8 mouse cellular contexts compared by ENCODE assay signal in genomic region chr7:18679772-18680171, GRCm38 (mm10). TPM values are rescaled to one million over a fixed set of nuclear protein-coding genes. Genes with fewer than 3 reads are reported as not detected.
A peak's percentile ranks its signal among the peaks of the same experiment; 100 is the strongest.
DNase-seq lines count a peak whose midpoint lies in the region; ATAC-seq lines count a peak whose summit lies in the region.

No protein-coding gene starts in this region.

- H3K4me3 ChIP-seq in embryonic facial prominence, embryonic 11.5 days (ENCODE audit: low read depth, low read length), result no peak overlapping the region

- no peak for ATAC-seq in cerebellum, adult (ENCODE audit: insufficient number of reproducible peaks, low FRiP score, low TSS enrichment)
- no peak for ATAC-seq in embryonic facial prominence, embryonic 11.5 days (replicated peaks; ENCODE audit: insufficient number of reproducible peaks, low FRiP score, low TSS enrichment, low read depth)

- H3K27ac ChIP-seq in embryonic facial prominence, embryonic 11.5 days (replicated peaks; ENCODE audit: low read depth, low read length), result no peak overlapping the region

- H3K4me2 ChIP-seq in embryonic facial prominence, embryonic 11.5 days (ENCODE audit: low read depth, low read length), result no peak overlapping the region

- H3K9ac ChIP-seq in embryonic facial prominence, embryonic 11.5 days (replicated peaks; ENCODE audit: low read length), result no peak overlapping the region

- H3K27me3 ChIP-seq in embryonic facial prominence, embryonic 11.5 days (ENCODE audit: control insufficient read depth, insufficient read depth, low read length), result no peaks in the 10 kb centered on the region

- peak; percentile 25 to 41 for DNase-seq in cerebellum, adult 18-20 months
- DNase-seq in right cerebral cortex, adult 18-20 months, result peak; percentile 20
- no peak for DNase-seq in right cerebral cortex, postnatal 36 days (ENCODE audit: low spot score in 2 of 2)
- peak; percentile 69 for DNase-seq in embryonic facial prominence, embryonic 11.5 days (ENCODE audit: low spot score)
- peak; percentile 5 to 22 for DNase-seq in left cerebral cortex, postnatal 10 days (ENCODE audit: extremely low spot score in 1 of 2, low spot score in 2 of 2)
- peak; percentile 24 for DNase-seq in neural tube, embryonic 10.5 days (ENCODE audit: extremely low spot score, low spot score)
- DNase-seq in gastrocnemius, postnatal 25 days, result no peak

- intact Hi-C loops in left cerebral cortex, postnatal 10 days (cut with DNase I), result loop anchor here (1.0 kb wide), 1 partner anchor 1605 kb away; the partner anchor contains the start of gene Psg16

- H3K4me1 ChIP-seq in embryonic facial prominence, embryonic 11.5 days (ENCODE audit: control insufficient read depth, insufficient read depth, low read length), result no peaks in the 10 kb centered on the region

- H3K36me3 ChIP-seq in embryonic facial prominence, embryonic 11.5 days (replicated peaks; ENCODE audit: control insufficient read depth, insufficient read depth, low read depth, low read length), result no peaks in the 10 kb centered on the region

- H3K9me3 ChIP-seq in embryonic facial prominence, embryonic 11.5 days (replicated peaks; ENCODE audit: control insufficient read depth, low read length), result no peaks in the 10 kb centered on the region

- WGBS in embryonic facial prominence, embryonic 11.5 days, result 34% methylated on average over 2 of the region's 2 CpGs

RNA-seq across cellular contexts. Expression of gene Psg20, which starts 6.2 kb away (rescaled TPM):
- polyA plus RNA-seq in embryonic facial prominence, embryonic 11.5 days (2014; fragmentation: Nextera tagmentation; extraction: Ambion mirVana), result not detected in 2 replicates
- total RNA-seq in left cerebral cortex, postnatal 10 days (2021), result not detected
- total RNA-seq in gastrocnemius, postnatal 25 days (2021), result not detected

RNA-seq across cellular contexts. Expression of gene Psg21, which starts 23.2 kb away (rescaled TPM):
- not detected in 2 replicates for polyA plus RNA-seq in embryonic facial prominence, embryonic 11.5 days (2014; fragmentation: Nextera tagmentation; extraction: Ambion mirVana)
- total RNA-seq in left cerebral cortex, postnatal 10 days (2021), result not detected
- total RNA-seq in gastrocnemius, postnatal 25 days (2021), result not detected

RNA-seq across cellular contexts. Expression of gene Psg22, which starts 38.1 kb away (rescaled TPM):
- not detected in 2 replicates for polyA plus RNA-seq in embryonic facial prominence, embryonic 11.5 days (2014; fragmentation: Nextera tagmentation; extraction: Ambion mirVana)
- total RNA-seq in left cerebral cortex, postnatal 10 days (2021), result not detected
- total RNA-seq in gastrocnemius, postnatal 25 days (2021), result not detected

Comparison
In these comparisons a context has a peak if more than half of its experiments do, and no peak if none do; other contexts are left out.
1. DNase-seq: peak in cerebellum, adult 18-20 months (2 of 2), right cerebral cortex, adult 18-20 months (single experiment), embryonic facial prominence, embryonic 11.5 days (single experiment), left cerebral cortex, postnatal 10 days (2 of 2) and neural tube, embryonic 10.5 days (single experiment); none in right cerebral cortex, postnatal 36 days (0 of 2) and gastrocnemius, postnatal 25 days (single experiment).